Mouse (Mus musculus): ENCODE results near the gene Utp11.

GRCm38 (mm10) chr4:124742839-124743238 is 49.4 kb upstream of the Utp11 start:
- no peak for TF ChIP-seq CTCF (IDR thresholded peaks at IDR 0.05)
- no peak for TF ChIP-seq EP300 (IDR thresholded peaks at IDR 0.05)
